Mouse (Mus musculus) hindbrain, postnatal 0 days (tissue): ENCODE data around the gene BC016579. TPM values are rescaled to one million over a fixed set of nuclear protein-coding genes. Genes with fewer than 3 reads are reported as not detected.

Source experiments
- ATAC-seq: fragments of 200-750 bp; cut with Nextera tagmentation; 2 replicates; pipeline ENCODE4 v1.8.0; 2017; ENCODE audit warnings: mild to moderate bottlenecking, moderate TSS enrichment, moderate library complexity
- DNase-seq: peaks from one replicate; pipeline ENCODE4 v3.0.0-alpha.2; 2015; ENCODE audit warnings: low spot score
- H3K27ac ChIP-seq: fragments of 300-500 bp; sonication (generic); 2 replicates; pipeline ENCODE4 v1.5.1; 2014; ENCODE audit warnings: mild to moderate bottlenecking
- H3K27me3 ChIP-seq: fragments of 300-500 bp; sonication (generic); 2 replicates; pipeline ENCODE4 v1.6.1; 2014; ENCODE audit warnings: low read length, mixed read lengths; ENCODE audit not compliant: insufficient read depth
- H3K36me3 ChIP-seq: fragments of 300-500 bp; sonication (generic); 2 replicates; pipeline ENCODE4 v1.6.1; 2014; ENCODE audit warnings: low read length, mixed read lengths; ENCODE audit not compliant: insufficient read depth
- H3K4me1 ChIP-seq: fragments of 300-500 bp; sonication (generic); 2 replicates; pipeline ENCODE4 v1.6.1; 2014; ENCODE audit warnings: antibody characterized with exemption, low read length, mixed read lengths; ENCODE audit not compliant: insufficient read depth
- H3K4me2 ChIP-seq: fragments of 300-500 bp; sonication (generic); 2 replicates; pipeline ENCODE4 v1.6.1; 2014; ENCODE audit warnings: low read depth, mild to moderate bottlenecking, low read length, moderate library complexity, mixed read lengths
- H3K4me3 ChIP-seq: fragments of 300-500 bp; sonication (generic); 2 replicates; pipeline ENCODE4 v1.5.1; 2014; ENCODE audit warnings: low read length
- H3K9ac ChIP-seq: fragments of 300-500 bp; sonication (generic); replicated peaks from 2 replicates; pipeline ENCODE4 v1.6.1; 2014; ENCODE audit warnings: mild to moderate bottlenecking, low read length, moderate library complexity, mixed read lengths
- H3K9me3 ChIP-seq: fragments of 300-500 bp; sonication (generic); 2 replicates; pipeline ENCODE4 v1.6.1; 2016; ENCODE audit warnings: low read length, mixed read lengths
- CTCF ChIP-seq: IDR thresholded peaks from 2 replicates; pipeline ENCODE4 v1.5.1; 2016; ENCODE audit warnings: antibody characterized with exemption, control low read depth, low read depth
- WGBS: fragments of 180-500 bp; shearing (Covaris S2); extraction: QIAGEN DNeasy Blood & Tissue Kit; methylation state at CpG from one replicate; pipeline ENCODE4 v1.1.7; 2014; 5-methylcytosine and 5-hydroxymethylcytosine counted together
- polyA plus RNA-seq: library from polyadenylated mRNA; unstranded; fragments of >200 nt; fragmentation: Nextera tagmentation; extraction: Ambion mirVana; gene quantifications from 2 replicates; pipeline ENCODE4 v1.2.1, GENCODE M21; 2015
- total RNA-seq: library from RNA; depleted of rRNA; stranded (reverse); fragments of >200 nt; gene quantifications from 2 replicates; pipeline ENCODE4 v1.2.3, GENCODE M21; 2014

The BC016579 gene
- total and polyA plus RNA-seq, 2 experiments from 2014 or later = not detected

- no peak for ATAC-seq
Measured at GRCm38 (mm10) chr16:45613247-45613646, 40.6 kb downstream of the BC016579 start.

GRCm38 (mm10) chr16:45610267-45610666 is 43.6 kb downstream of the BC016579 start, which contains the start of gene Gcsam:
Gcsam (plus strand) TSS chr16:45610380.
- DNase-seq = no peak
- TF ChIP-seq CTCF = no peak
- Histone ChIP-seq H3K27me3 (no peaks in the 10 kb centered on the region), H3K36me3 (no peaks in the 10 kb centered on the region), H3K4me2 (no peak within 1 kb of the TSS), H3K27ac (no peak within 1 kb of the TSS), H3K9ac (no peak within 1 kb of the TSS), H3K9me3 (no peaks in the 10 kb centered on the region), H3K4me1 (no peaks in the 10 kb centered on the region), H3K4me3 (no peak within 1 kb of the TSS)
- 75% methylated on average over 4 of the region's 4 CpGs for WGBS
- no peak for ATAC-seq

More at GRCm38 (mm10) chr16:45613247-45613646, 40.6 kb downstream of the BC016579 start:
- H3K4me3 ChIP-seq = no peak overlapping the region
- H3K27me3 ChIP-seq = no peaks in the 10 kb centered on the region
- no peaks in the 10 kb centered on the region for H3K4me1 ChIP-seq
- no peak for DNase-seq
- no peaks in the 10 kb centered on the region for H3K36me3 ChIP-seq
- WGBS = 46% methylated on average over 2 of the region's 2 CpGs
- no peak overlapping the region for H3K27ac ChIP-seq
- no peak overlapping the region for H3K4me2 ChIP-seq
- TF ChIP-seq CTCF = no peak
- H3K9me3 ChIP-seq = no peaks in the 10 kb centered on the region
- H3K9ac ChIP-seq = no peak overlapping the region

- WGBS = 73% methylated on average over 3 of the region's 3 CpGs
- no peak for ATAC-seq
- Histone ChIP-seq H3K27me3 (no peaks in the 10 kb centered on the region), H3K4me3 (no peak overlapping the region), H3K27ac (no peak overlapping the region), H3K4me1 (no peaks in the 10 kb centered on the region), H3K9ac (no peak overlapping the region), H3K9me3 (no peaks in the 10 kb centered on the region), H3K36me3 (no peaks in the 10 kb centered on the region), H3K4me2 (no peak overlapping the region)
- DNase-seq = peak; percentile 60
- peak; percentile 68 for TF ChIP-seq CTCF
Measured at GRCm38 (mm10) chr16:45609300-45609699, 44.6 kb downstream of the BC016579 start.

GRCm38 (mm10) chr16:45608481-45608954 is 45.4 kb downstream of the BC016579 start:
- Histone ChIP-seq H3K4me1 (no peaks in the 10 kb centered on the region), H3K4me3 (no peak overlapping the region), H3K9ac (no peak overlapping the region), H3K36me3 (no peaks in the 10 kb centered on the region), H3K27me3 (no peaks in the 10 kb centered on the region), H3K27ac (no peak overlapping the region), H3K4me2 (no peak overlapping the region), H3K9me3 (no peaks in the 10 kb centered on the region)
- peak; percentile 87 for TF ChIP-seq CTCF
- ATAC-seq = peak; percentile 70
- 59% methylated on average over 4 of the region's 4 CpGs for WGBS
- peak; percentile 70 for DNase-seq

GRCm38 (mm10) chr16:45595494-45595893 is 58.4 kb downstream of the BC016579 start:
- Histone ChIP-seq H3K27me3 (no peaks in the 10 kb centered on the region), H3K4me3 (no peak overlapping the region), H3K9ac (no peak overlapping the region), H3K27ac (no peak overlapping the region), H3K9me3 (no peaks in the 10 kb centered on the region), H3K4me1 (no peaks in the 10 kb centered on the region), H3K4me2 (no peak overlapping the region), H3K36me3 (no peaks in the 10 kb centered on the region)
- DNase-seq (no peak), ATAC-seq (no peak)
- no peak for TF ChIP-seq CTCF

- Histone ChIP-seq H3K4me2 (no peak overlapping the region), H3K36me3 (no peaks in the 10 kb centered on the region), H3K27me3 (no peaks in the 10 kb centered on the region), H3K27ac (no peak overlapping the region), H3K9ac (no peak overlapping the region), H3K9me3 (no peaks in the 10 kb centered on the region), H3K4me3 (no peak overlapping the region), H3K4me1 (no peaks in the 10 kb centered on the region)
- WGBS = 39% methylated on average over 1 of the region's 1 CpGs
- no peak for ATAC-seq
- TF ChIP-seq CTCF = no peak
- DNase-seq = peak; percentile 27
Measured at GRCm38 (mm10) chr16:45593656-45594055, 60.2 kb downstream of the BC016579 start.

GRCm38 (mm10) chr16:45582512-45582911 is 71.4 kb downstream of the BC016579 start:
- H3K4me2 ChIP-seq = no peak overlapping the region
- WGBS = 32% methylated on average over 2 of the region's 2 CpGs
- DNase-seq = peak; percentile 31

More at GRCm38 (mm10) chr16:45582512-45582911, 71.4 kb downstream of the BC016579 start:
- H3K36me3 ChIP-seq = no peaks in the 10 kb centered on the region
- no peaks in the 10 kb centered on the region for H3K4me1 ChIP-seq
- no peak overlapping the region for H3K4me3 ChIP-seq
- peak; percentile 58 for TF ChIP-seq CTCF
- H3K9me3 ChIP-seq = no peaks in the 10 kb centered on the region
- H3K9ac ChIP-seq = no peak overlapping the region
- ATAC-seq = no peak
- H3K27ac ChIP-seq = no peak overlapping the region
- H3K27me3 ChIP-seq = no peaks in the 10 kb centered on the region
